Mouse (Mus musculus) thymus, adult 2 months (tissue): ENCODE results near the gene AC141477.1. TPM values are rescaled to one million over a fixed set of nuclear protein-coding genes. Genes with fewer than 3 reads are reported as not detected.
A peak's percentile ranks its signal among the peaks of the same experiment; 100 is the strongest.

Experiments
- DNase-seq: peaks from one replicate; pipeline ENCODE4 v3.0.0; 2021
- H3K27ac ChIP-seq: fragments of 200-500 bp; 2 replicates; pipeline ENCODE4 v1.5.1; 2012; ENCODE audit warnings: low read length, control low read depth; ENCODE audit not compliant: control insufficient read depth, insufficient read depth
- H3K27me3 ChIP-seq: fragments of 200-500 bp; 2 replicates; pipeline ENCODE4 v1.6.1; 2012; ENCODE audit warnings: mild to moderate bottlenecking, low read length, moderate library complexity, mixed read lengths; ENCODE audit not compliant: control insufficient read depth, insufficient read depth
- H3K36me3 ChIP-seq: fragments of 200-500 bp; 2 replicates; pipeline ENCODE4 v1.6.1; 2012; ENCODE audit warnings: mild to moderate bottlenecking, low read length, moderate library complexity; ENCODE audit not compliant: control insufficient read depth, insufficient read depth
- H3K4me1 ChIP-seq: fragments of 200-500 bp; replicated peaks from 2 replicates; pipeline ENCODE4 v1.6.1; 2012; ENCODE audit warnings: low read length; ENCODE audit not compliant: control insufficient read depth, insufficient read depth
- H3K4me3 ChIP-seq: fragments of 200-500 bp; 2 replicates; pipeline ENCODE4 v1.5.1; 2012; ENCODE audit warnings: mild to moderate bottlenecking, low read length, control low read depth, moderate library complexity; ENCODE audit not compliant: control insufficient read depth, insufficient read depth
- CTCF ChIP-seq: fragments of 200-500 bp; IDR thresholded peaks from 2 replicates; pipeline ENCODE4 v1.5.1; 2012; ENCODE audit warnings: mild to moderate bottlenecking, control low read depth, low read length, moderate library complexity, borderline replicate concordance; ENCODE audit not compliant: control insufficient read depth, poor library complexity, insufficient read depth; ENCODE audit errors: extremely low read depth
- POLR2A ChIP-seq: fragments of 200-500 bp; IDR thresholded peaks from 2 replicates; pipeline ENCODE4 v1.6.1; 2012; ENCODE audit warnings: mild to moderate bottlenecking, low read length, control low read depth, moderate library complexity; ENCODE audit not compliant: control insufficient read depth, poor library complexity, insufficient read depth; ENCODE audit errors: extremely low read depth
- WGBS: fragments of 180-500 bp; shearing (Covaris S2); methylation state at CpG from one replicate; pipeline ENCODE4 v1.1.7; 2018; 5-methylcytosine and 5-hydroxymethylcytosine counted together
- polyA plus RNA-seq: library from polyadenylated mRNA; depleted of rRNA; stranded (reverse); fragments of >200 nt; gene quantifications from 2 replicates; pipeline ENCODE4 v1.2.3, GENCODE M21; 2012; rRNA removed

The AC141477.1 gene
- polyA plus RNA-seq, result not detected in 2 replicates

DNA sequence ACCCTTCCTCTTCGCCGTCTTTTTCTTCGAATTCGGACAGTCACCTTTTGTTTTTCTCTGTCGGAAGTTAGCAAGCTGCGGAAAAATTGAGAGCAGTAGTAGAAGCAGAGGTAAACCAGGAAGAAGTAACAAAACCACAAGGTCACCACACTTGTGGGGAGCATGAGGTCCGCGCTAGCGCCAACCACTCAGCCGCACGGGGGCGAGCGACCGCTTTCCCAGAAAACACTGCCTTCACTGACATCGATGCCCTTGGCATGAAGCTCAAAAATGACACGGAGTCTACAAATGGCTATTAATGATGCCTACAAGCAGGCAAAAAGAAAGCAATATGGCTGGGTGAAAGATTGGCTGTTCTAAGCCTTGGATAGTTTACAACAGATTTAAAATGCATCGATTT is at the start of gene AC141477.1:
AC141477.1 (minus strand) TSS at position 164 of the 400 bp plus-strand sequence.
- 56% methylated on average over 17 of the region's 17 CpGs for WGBS
- peaks cover 19% of the 10 kb centered on the region for H3K4me1 ChIP-seq
- H3K4me3 ChIP-seq, result no peak within 1 kb of the TSS
- TF ChIP-seq CTCF (no peak), POLR2A (no peak)
- H3K36me3 ChIP-seq, result peaks cover 28% of the 10 kb centered on the region
- DNase-seq, result peak; percentile 10
- H3K27me3 ChIP-seq, result no peaks in the 10 kb centered on the region
- H3K27ac ChIP-seq, result no peak within 1 kb of the TSS

DNA sequence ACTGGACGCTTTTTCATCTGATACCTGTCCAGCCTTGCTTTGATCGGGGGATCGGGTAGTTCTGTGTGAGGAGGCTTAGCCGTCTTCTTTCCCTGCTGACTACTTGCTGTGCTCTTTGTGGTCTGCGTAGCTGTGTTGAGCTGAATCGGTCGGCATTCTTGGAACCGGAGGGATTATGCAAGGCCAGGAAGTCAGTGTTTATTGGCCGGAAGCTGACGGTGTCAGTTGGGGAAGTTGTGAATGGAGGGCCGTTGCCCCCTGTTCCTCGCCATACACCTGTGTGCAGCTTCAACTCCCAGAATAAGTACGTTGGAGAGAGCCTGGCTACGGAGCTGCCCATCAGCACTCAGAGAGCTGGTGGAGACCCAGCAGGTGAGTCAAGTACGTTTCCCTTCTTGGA is 49.0 kb upstream of the AC141477.1 start:
- H3K4me3 ChIP-seq, result no peak overlapping the region
- no peak for DNase-seq
- 68% methylated on average over 15 of the region's 15 CpGs for WGBS
- TF ChIP-seq POLR2A (no peak), CTCF (no peak)
- no peak overlapping the region for H3K27ac ChIP-seq
- H3K27me3 ChIP-seq, result no peaks in the 10 kb centered on the region
- no peaks in the 10 kb centered on the region for H3K4me1 ChIP-seq
- peaks cover 76% of the 10 kb centered on the region for H3K36me3 ChIP-seq

DNA sequence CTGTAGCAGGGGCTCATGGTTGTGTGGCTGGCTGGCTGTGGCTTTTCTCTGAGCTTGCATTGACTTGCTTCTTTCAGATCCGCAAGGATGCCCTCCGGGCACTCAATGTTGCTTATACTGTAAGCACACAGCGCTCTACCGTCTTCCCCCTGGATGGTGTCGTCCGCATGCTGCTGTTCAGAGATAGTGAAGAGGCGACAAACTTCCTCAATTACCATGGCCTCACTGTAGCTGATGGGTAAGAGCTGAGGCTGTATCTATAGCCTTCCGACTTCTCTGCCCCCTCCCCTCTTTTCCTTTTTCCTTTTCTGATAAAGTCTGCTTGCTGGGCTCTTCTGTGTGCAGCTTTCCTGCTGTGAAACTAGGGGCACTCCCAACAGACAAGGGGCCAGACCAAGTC is 48.0 kb upstream of the AC141477.1 start:
- Histone ChIP-seq H3K27ac (no peak overlapping the region), H3K27me3 (no peaks in the 10 kb centered on the region), H3K4me1 (no peaks in the 10 kb centered on the region), H3K36me3 (peaks cover 78% of the 10 kb centered on the region), H3K4me3 (no peak overlapping the region)
- TF ChIP-seq POLR2A, result no peak
- TF ChIP-seq CTCF, result no peak
- no peak for DNase-seq
- 95% methylated on average over 8 of the region's 8 CpGs for WGBS

DNA sequence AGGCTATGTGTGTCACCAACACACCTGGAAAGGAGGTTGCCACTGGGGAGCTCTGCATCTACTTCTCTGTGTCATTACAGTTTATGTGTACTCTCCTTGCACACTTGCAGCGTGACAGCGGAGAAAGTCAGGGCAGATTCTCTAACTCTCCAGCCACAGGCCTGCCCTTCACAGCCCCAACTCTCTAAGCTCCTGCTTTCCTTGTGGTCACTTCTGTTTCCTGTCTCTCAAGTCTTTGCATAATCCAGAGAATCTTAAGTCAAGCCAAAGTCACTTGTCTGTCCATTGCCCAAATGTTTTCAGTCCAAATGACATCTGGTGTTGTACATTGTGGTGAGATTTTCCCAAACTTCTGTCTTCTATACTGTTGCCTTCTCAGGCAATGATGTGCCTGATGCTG is 46.1 kb upstream of the AC141477.1 start:
- Histone ChIP-seq H3K4me1 (no peaks in the 10 kb centered on the region), H3K27ac (no peak overlapping the region), H3K27me3 (no peaks in the 10 kb centered on the region), H3K4me3 (no peak overlapping the region), H3K36me3 (peaks cover 83% of the 10 kb centered on the region)
- 83% methylated on average over 2 of the region's 2 CpGs for WGBS
- no peak for DNase-seq
- TF ChIP-seq CTCF (no peak), POLR2A (no peak)

- 98% methylated on average over 6 of the region's 6 CpGs for WGBS
Measured at GRCm38 (mm10) chr10:76481480-76481879, 41.2 kb upstream of the AC141477.1 start.

DNA sequence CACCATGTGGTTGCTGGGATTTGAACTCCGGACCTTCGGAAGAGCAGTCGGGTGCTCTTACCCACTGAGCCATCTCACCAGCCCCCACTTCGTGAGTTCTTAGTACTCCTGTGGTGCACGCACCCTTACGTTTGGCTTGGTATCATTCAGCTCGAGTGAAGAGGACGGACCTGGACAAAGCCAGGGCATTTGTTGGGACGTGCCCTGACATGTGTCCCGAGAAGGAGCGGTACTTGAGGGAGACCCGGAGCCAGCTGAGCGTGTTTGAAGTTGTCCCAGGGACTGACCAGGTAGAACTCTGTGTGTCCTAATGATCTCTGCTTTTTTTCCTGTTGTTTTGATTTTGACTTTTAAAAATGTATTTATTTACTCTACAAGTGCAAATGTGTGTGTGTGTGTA is 40.6 kb upstream of the AC141477.1 start:
- H3K27ac ChIP-seq, result no peak overlapping the region
- no peak overlapping the region for H3K4me3 ChIP-seq
- 96% methylated on average over 13 of the region's 13 CpGs for WGBS
- DNase-seq, result no peak
- H3K4me1 ChIP-seq, result no peaks in the 10 kb centered on the region
- H3K36me3 ChIP-seq, result peaks cover 86% of the 10 kb centered on the region
- no peaks in the 10 kb centered on the region for H3K27me3 ChIP-seq
- no peak for TF ChIP-seq POLR2A
- TF ChIP-seq CTCF, result no peak

More at GRCm38 (mm10) chr10:76481480-76481879, 41.2 kb upstream of the AC141477.1 start:
- H3K36me3 ChIP-seq, result peaks cover 84% of the 10 kb centered on the region
- no peaks in the 10 kb centered on the region for H3K27me3 ChIP-seq
- H3K4me1 ChIP-seq, result no peaks in the 10 kb centered on the region
- TF ChIP-seq CTCF (no peak), POLR2A (no peak)
- no peak overlapping the region for H3K4me3 ChIP-seq
- H3K27ac ChIP-seq, result no peak overlapping the region
- DNase-seq, result no peak

GRCm38 (mm10) chr10:76473759-76474158 is 33.5 kb upstream of the AC141477.1 start:
- TF ChIP-seq POLR2A, result no peak
- Histone ChIP-seq H3K4me3 (no peak overlapping the region), H3K36me3 (peaks cover 52% of the 10 kb centered on the region), H3K27ac (no peak overlapping the region), H3K4me1 (no peaks in the 10 kb centered on the region; the same call in 1 of the 2 replicates), H3K27me3 (no peaks in the 10 kb centered on the region)
- WGBS, result 93% methylated on average over 5 of the region's 5 CpGs
- no peak for DNase-seq
